Mouse (Mus musculus) midbrain, embryonic 14.5 days (tissue): Measurements from ENCODE around the gene Daxx. TPM values are rescaled to one million over a fixed set of nuclear protein-coding genes. Genes with fewer than 3 reads are reported as not detected.

Experiments used
- ATAC-seq: fragments of 200-750 bp; cut with Nextera tagmentation; 2 replicates; pipeline ENCODE4 v1.8.0; 2017; ENCODE audit warnings: moderate number of reproducible peaks, moderate library complexity; ENCODE audit not compliant: low FRiP score, low TSS enrichment
- DNase-seq: peaks from one replicate; pipeline ENCODE4 v3.0.0-alpha.2; 2015
- H3K27ac ChIP-seq: fragments of 300-500 bp; sonication (generic); replicated peaks from 2 replicates; pipeline ENCODE4 v1.5.1; 2014; ENCODE audit warnings: mild to moderate bottlenecking, low read depth, low read length, moderate library complexity
- H3K27me3 ChIP-seq: fragments of 300-500 bp; sonication (generic); 2 replicates; pipeline ENCODE4 v1.6.1; 2014; ENCODE audit warnings: low read length, control low read depth, mixed read lengths; ENCODE audit not compliant: control insufficient read depth, insufficient read depth
- H3K36me3 ChIP-seq: fragments of 300-500 bp; sonication (generic); 2 replicates; pipeline ENCODE4 v1.6.1; 2014; ENCODE audit warnings: low read length, control low read depth; ENCODE audit not compliant: control insufficient read depth, insufficient read depth
- H3K4me1 ChIP-seq: fragments of 300-500 bp; sonication (generic); 2 replicates; pipeline ENCODE4 v1.6.1; 2014; ENCODE audit warnings: mild to moderate bottlenecking, antibody characterized with exemption, low read length, control low read depth; ENCODE audit not compliant: control insufficient read depth, insufficient read depth
- H3K4me2 ChIP-seq: fragments of 300-500 bp; sonication (generic); 2 replicates; pipeline ENCODE4 v1.6.1; 2014; ENCODE audit warnings: mild to moderate bottlenecking, low read length, moderate library complexity
- H3K4me3 ChIP-seq: fragments of 300-500 bp; sonication (generic); replicated peaks from 2 replicates; pipeline ENCODE4 v1.5.1; 2014; ENCODE audit warnings: low read depth, low read length
- H3K9ac ChIP-seq: fragments of 300-500 bp; sonication (generic); replicated peaks from 2 replicates; pipeline ENCODE4 v1.6.1; 2014; ENCODE audit warnings: mild to moderate bottlenecking, low read length, moderate library complexity
- H3K9me3 ChIP-seq: fragments of 300-500 bp; sonication (generic); 2 replicates; pipeline ENCODE4 v1.6.1; 2016; ENCODE audit warnings: low read length, control low read depth, mixed read lengths; ENCODE audit not compliant: control insufficient read depth
- WGBS: fragments of 180-500 bp; shearing (Covaris S2); extraction: QIAGEN DNeasy Blood & Tissue Kit; methylation state at CpG from one replicate; pipeline ENCODE4 v1.1.7; 2014; 5-methylcytosine and 5-hydroxymethylcytosine counted together
- polyA plus RNA-seq: library from polyadenylated mRNA; unstranded; fragments of >200 nt; fragmentation: Nextera tagmentation; extraction: Ambion mirVana; gene quantifications from 2 replicates; pipeline ENCODE4 v1.2.1, GENCODE M21; 2014

The Daxx gene
- polyA plus RNA-seq, 1 experiment from 2014 or later: 44.6 TPM

GRCm38 (mm10) chr17:33924577-33925283 is 15.5 kb downstream of the Daxx start:
- DNase-seq (no peak), ATAC-seq (no peak)
- no peaks in the 10 kb centered on the region for H3K9me3 ChIP-seq
- H3K4me3 ChIP-seq: no peak overlapping the region
- WGBS: 87% methylated on average over 10 of the region's 10 CpGs
- H3K27me3 ChIP-seq: no peaks in the 10 kb centered on the region
- H3K4me1 ChIP-seq: peaks cover 14% of the 10 kb centered on the region
- no peak overlapping the region for H3K9ac ChIP-seq
- H3K36me3 ChIP-seq: peaks cover 16% of the 10 kb centered on the region
- H3K27ac ChIP-seq: no peak overlapping the region
- H3K4me2 ChIP-seq: no peak overlapping the region

GRCm38 (mm10) chr17:33925406-33926116 is 16.3 kb downstream of the Daxx start:
- 84% methylated on average over 20 of the region's 21 CpGs for WGBS
- ATAC-seq: no peak

GRCm38 (mm10) chr17:33926207-33926932 is 17.2 kb downstream of the Daxx start:
- no peak for DNase-seq

More at GRCm38 (mm10) chr17:33925406-33926116, 16.3 kb downstream of the Daxx start:
- DNase-seq: no peak
- Histone ChIP-seq H3K9ac (no peak overlapping the region), H3K4me3 (no peak overlapping the region), H3K36me3 (peaks cover 16% of the 10 kb centered on the region), H3K27ac (no peak overlapping the region), H3K4me1 (peaks cover 7% of the 10 kb centered on the region; the same call in 1 of the 2 replicates), H3K9me3 (no peaks in the 10 kb centered on the region), H3K27me3 (no peaks in the 10 kb centered on the region), H3K4me2 (no peak overlapping the region)

GRCm38 (mm10) chr17:33928251-33928947 is 19.2 kb downstream of the Daxx start:
- no peak for ATAC-seq
- Histone ChIP-seq H3K27me3 (no peaks in the 10 kb centered on the region), H3K4me1 (peaks cover 16% of the 10 kb centered on the region), H3K9ac (peak overlapping the region; percentile 91), H3K4me3 (peak overlapping the region; percentile 79), H3K9me3 (no peaks in the 10 kb centered on the region), H3K27ac (no peak overlapping the region), H3K4me2 (peak overlapping the region; percentile 99), H3K36me3 (peaks cover 27% of the 10 kb centered on the region)
- no peak for DNase-seq
- 67% methylated on average over 21 of the region's 21 CpGs for WGBS

More at GRCm38 (mm10) chr17:33926207-33926932, 17.2 kb downstream of the Daxx start:
- 77% methylated on average over 17 of the region's 17 CpGs for WGBS
- peaks cover 16% of the 10 kb centered on the region for H3K36me3 ChIP-seq
- no peaks in the 10 kb centered on the region for H3K27me3 ChIP-seq
- H3K9ac ChIP-seq: no peak overlapping the region
- no peaks in the 10 kb centered on the region for H3K9me3 ChIP-seq
- H3K27ac ChIP-seq: no peak overlapping the region
- no peak overlapping the region for H3K4me3 ChIP-seq
- H3K4me1 ChIP-seq: peaks cover 15% of the 10 kb centered on the region
- no peak for ATAC-seq
- no peak overlapping the region for H3K4me2 ChIP-seq

- ATAC-seq (peak; percentile 86), DNase-seq (peak; percentile 98)
- under 1% methylated on average over 78 of the region's 80 CpGs for WGBS
- Histone ChIP-seq H3K9me3 (no peaks in the 10 kb centered on the region), H3K4me1 (peaks cover 16% of the 10 kb centered on the region), H3K9ac (peak within 1 kb of the TSS; percentile 91), H3K27ac (peak within 1 kb of the TSS; percentile 92), H3K36me3 (peaks cover 34% of the 10 kb centered on the region), H3K4me2 (peak within 1 kb of the TSS; percentile 99), H3K27me3 (no peaks in the 10 kb centered on the region), H3K4me3 (peak within 1 kb of the TSS; percentile 79)
These were observed 20.4 kb downstream of the Daxx start, which contains the start of gene Rgl2 for GRCm38 (mm10) chr17:33929371-33930279. Rgl2 (plus strand) TSS chr17:33929543.

GRCm38 (mm10) chr17:33930280-33931158 is 21.3 kb downstream of the Daxx start:
- under 1% methylated on average over 45 of the region's 45 CpGs for WGBS
- peak; percentile 18 for ATAC-seq
- peaks cover 16% of the 10 kb centered on the region for H3K4me1 ChIP-seq

GRCm38 (mm10) chr17:33931159-33931866 is 22.1 kb downstream of the Daxx start:
- Histone ChIP-seq H3K27ac (no peak overlapping the region), H3K4me1 (peaks cover 16% of the 10 kb centered on the region), H3K4me3 (peak overlapping the region; percentile 79), H3K9ac (peak overlapping the region; percentile 91; the same call in 1 of the 2 replicates), H3K9me3 (no peaks in the 10 kb centered on the region), H3K36me3 (peaks cover 35% of the 10 kb centered on the region), H3K27me3 (no peaks in the 10 kb centered on the region), H3K4me2 (peak overlapping the region; percentile 99)
- 33% methylated on average over 18 of the region's 18 CpGs for WGBS
- ATAC-seq (no peak), DNase-seq (no peak)

More at GRCm38 (mm10) chr17:33930280-33931158, 21.3 kb downstream of the Daxx start:
- Histone ChIP-seq H3K36me3 (peaks cover 36% of the 10 kb centered on the region), H3K4me2 (peak overlapping the region; percentile 99), H3K4me3 (peak overlapping the region; percentile 79), H3K9me3 (no peaks in the 10 kb centered on the region), H3K9ac (peak overlapping the region; percentile 91), H3K27ac (peak overlapping the region; percentile 92), H3K27me3 (no peaks in the 10 kb centered on the region)
- DNase-seq: peak; percentile 46
